Mouse (Mus musculus) kidney, adult 8-10 months (tissue): ENCODE measurements at regions not wholly inside any gene's neighbourhood (a gene's known extent, or its start where the extent isn't known, plus 50 kb on each side); places are given as distances from the start of the nearest gene placed in this dataset.
"Not testable (repeated sequence)": the region's sequence is repeated elsewhere in the genome, so short reads cannot be mapped to it uniquely, and the experiment has no call there.

ENCODE experiments used
- DNase-seq, 2 experiments: peaks; one replicate each; pipeline ENCODE4 v3.0.0; 2022

DNA sequence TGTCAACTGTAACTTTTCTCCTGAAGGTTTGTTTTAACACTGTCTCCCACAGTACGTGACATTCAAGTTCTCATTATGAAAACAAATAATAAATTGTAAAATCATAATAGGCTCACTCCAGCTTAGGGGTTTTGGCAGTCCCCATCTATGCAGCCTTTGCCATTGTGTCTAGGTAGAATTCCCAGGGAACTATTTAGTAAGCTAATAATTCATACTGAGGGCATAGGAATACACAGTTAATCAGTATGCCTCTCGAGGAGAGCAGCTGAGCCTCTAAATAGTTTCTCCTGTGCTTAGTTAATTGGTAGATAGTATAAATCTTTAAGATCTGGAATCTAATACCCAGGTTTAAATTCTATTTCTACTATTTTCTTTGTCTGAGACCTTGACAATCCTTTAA lies 191.7 kb downstream of the Tprg start:
- DNase-seq: no peak

DNA sequence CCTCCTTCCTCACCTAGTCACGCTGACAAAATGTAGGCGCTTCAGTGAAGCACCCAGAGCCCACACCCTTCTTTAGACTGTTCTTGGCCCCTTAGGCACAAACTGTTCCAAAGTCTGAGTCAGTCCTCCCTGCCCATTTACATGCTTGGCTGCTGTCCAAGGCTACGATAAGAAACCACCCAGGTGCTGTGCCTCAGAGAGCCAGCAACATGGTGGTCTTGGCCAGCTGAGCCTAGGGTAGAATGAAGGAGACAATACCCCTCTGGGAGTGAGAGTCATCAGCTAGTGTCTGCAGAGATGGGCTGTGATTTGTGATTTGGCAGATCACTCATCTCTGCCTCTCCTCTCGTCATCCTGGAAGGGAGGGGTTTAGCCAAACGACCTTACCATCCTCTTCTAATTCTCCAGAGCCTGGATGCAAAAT lies 197.2 kb downstream of the Tprg start:
- peak in 1 of 2 experiments; percentile 6 for DNase-seq

DNA sequence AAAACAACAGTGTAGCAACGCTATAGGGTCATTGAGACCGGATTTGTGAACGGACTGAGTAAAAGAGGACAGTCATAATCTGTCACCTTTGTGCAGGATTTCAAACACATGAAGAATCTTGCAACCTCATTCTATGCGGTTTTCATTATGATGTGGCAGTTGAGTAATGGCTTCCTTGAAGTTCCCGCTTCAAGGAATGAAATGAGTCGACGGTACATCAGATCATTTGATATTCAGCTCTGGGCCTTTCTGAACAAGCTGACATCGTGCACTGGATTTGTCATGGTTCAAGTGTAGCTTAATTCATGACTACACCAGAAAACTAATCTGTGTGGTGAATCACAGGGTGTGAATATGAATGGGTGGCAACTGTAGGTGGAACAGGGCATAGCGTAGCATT lies 198.4 kb downstream of the Tprg start:
- DNase-seq: no peak

DNA sequence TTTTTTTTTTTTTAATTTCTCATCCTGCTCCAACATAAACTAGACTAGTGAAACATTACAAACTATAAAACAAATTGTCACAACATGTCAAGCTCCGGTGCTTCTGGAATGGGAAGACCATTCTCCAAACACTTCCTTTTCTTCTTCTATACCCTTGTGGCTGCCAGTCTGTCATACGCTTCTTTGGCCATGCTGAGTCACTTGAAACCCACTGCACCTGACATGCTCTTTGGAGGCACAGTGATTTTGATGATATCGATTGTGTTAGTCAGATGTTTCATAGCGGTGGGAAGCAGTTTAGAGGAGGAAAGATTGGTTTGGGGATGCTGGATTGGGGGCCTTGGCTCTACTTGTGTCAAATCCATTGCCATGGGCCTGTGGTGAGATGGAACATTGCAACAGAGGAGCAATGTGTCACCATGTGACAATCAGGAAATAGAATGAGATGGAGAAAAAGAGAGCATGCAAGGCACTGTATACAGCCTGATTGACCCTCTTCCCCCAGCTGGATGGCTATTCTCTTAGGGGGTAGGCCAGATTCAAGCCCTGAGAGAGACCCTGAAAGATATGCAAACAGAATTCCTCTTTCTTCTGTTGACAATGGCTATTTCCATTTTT lies 197.0 kb upstream of the Trp63 start:
- no peak for DNase-seq

DNA sequence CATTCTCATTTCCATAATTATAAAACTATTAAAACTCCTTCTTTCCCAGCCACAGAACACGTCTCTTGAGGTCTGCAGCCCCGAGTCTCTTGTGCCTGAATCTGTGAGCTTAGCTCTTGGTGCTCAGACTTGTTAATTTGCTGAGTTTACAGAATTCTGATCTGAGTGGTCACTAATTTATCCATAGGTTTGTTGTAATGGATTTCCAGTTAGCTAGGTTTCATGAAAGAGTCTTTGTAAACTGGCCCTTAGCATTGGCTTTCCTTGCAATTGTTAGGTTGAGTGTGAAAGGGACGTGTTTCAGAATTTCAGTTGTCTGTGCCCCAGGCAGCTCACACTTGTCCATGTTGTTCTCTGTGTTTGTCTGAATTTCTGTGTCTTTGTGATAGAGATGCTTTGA lies 192.7 kb upstream of the Trp63 start:
- DNase-seq: no peak

DNA sequence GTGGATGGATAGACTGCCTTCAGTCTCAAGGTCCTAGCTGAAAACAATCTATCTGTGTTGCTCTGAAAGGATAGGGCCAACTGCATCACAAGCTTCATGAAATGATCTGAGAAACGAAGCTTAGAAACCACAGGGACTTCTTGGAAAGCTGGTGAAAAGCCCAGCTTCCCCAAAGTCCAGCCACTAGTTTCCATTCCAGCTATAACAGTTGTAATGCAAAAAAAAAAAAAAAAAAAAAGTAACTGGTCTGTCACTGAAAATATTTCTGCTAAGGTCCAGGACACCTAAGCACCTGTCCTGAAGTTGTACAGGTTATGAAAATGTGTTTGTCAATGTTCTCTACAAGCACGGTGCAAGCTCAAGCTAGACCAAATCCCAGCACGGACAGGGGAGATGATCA lies 189.4 kb upstream of the Trp63 start:
- no peak for DNase-seq

DNA sequence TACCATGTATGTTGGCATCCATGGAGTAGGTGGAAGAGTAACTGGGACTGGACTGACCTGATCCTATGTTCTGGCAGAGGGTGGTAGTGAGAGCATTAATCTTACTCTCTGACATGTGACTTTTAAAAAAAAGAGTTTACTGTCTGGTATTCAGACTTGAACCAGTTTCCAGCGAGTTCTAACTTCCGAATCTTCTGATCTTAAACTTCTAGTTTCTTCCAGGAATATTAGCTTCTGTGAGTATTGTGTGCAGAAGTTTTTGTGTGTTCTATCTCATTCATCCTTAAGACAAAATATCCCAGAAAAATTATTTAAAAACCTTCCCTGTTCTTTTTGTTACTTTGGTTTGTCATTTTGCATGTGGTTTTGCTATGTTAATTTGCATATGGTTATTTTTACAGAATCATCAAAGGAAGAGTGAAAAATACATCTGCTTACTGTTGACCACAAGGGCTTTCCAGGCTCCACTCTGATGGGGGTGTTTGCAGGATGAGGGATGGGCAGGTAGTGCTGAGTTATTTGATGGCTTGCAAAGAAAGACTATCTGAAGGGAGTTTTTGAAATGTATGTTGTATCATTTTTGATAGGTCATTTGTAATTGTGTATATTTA lies 187.9 kb upstream of the Trp63 start:
- DNase-seq: no peak

DNA sequence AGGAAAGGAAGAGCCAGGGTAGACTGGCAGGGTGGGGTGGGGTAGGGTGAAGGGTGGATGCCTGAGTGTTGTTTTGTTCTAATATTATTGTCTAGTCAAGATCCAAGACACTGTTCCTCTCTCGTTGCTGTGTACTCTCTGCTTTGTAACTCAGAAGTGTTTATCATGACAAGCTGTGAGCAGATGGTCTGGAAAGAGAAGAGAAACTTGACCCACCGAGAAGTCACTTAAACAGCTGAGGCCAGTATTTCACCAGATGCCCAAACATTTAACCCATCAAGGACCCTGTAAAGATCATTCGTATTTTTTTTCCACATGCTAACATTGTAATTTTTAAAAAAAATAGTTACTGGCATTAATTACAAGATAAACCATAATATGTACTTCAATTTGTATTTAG lies 178.7 kb upstream of the Trp63 start:
- DNase-seq: no peak

DNA sequence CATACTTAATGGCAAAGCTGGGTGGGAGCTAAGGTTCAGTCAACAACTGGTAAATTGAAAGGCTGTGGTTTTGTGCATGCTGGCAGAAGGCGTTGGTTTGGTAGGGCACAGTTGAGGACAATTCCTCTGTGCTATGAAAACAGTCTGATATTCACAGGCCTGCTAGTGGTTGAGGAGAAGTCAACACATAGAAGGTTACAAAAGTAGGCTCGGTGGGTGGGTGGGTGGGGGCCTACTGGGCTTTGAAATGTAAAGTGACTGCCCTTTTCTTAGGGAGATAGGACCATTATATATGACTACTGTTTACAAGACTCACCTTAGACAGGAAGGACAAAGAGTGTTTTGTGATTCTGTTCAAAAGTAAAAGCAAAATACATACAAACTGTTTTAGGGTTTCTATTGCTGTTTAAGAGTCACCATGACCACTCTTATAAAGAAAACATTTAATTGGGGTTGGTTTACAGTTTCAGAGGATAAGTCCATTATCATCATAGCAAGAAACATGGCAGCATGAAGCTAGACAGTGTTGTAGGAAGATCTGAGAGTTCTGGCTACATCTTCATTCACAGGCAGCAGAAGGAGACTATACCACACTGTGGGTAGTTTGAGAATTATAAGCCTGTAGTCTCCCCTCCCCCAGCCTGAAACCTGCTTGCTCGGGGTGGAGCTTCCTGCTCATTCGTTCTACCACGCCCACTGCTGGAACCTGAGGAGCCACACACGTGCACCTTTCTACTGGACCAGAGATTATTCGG lies 166.3 kb upstream of the Trp63 start:
- DNase-seq: no peak

DNA sequence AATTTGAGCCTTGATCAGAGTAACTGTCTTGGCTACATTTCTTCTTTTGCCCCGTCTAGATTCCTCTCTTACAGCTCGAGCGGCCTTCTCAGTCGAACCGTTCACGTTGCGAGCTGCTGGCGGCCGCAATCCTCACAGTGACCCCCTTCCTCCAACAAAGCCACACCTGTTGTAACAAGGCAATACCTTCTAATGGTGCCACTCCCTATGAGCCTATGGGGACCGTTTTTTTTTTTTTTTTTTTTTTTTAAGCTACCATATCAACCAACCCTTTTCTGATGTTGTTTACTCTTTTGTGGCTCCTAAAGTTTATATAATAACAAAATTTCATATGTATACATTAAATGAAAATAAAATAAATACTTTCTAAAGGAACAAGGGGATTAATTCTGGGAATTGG lies 160.4 kb upstream of the Trp63 start:
- DNase-seq: not testable (repeated sequence)

DNA sequence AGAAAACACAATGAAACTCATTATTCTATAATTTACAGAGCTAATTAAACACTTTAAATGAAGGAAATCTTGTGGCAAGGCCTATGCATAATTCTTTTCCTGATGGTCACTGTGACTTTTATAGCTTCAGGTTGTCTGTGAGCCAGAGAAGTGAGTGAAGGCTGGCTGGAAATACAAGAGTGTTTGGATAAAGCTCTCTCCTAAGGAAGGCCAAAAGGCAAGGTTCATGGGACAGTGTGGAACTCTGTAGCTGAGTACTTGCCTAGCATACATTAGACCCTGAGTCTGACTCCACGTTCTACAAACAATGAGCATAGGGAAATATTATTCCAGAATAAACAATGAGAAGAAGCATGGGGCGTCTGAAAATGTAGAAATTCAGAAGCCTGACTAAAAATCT lies 159.9 kb upstream of the Trp63 start:
- no peak for DNase-seq

DNA sequence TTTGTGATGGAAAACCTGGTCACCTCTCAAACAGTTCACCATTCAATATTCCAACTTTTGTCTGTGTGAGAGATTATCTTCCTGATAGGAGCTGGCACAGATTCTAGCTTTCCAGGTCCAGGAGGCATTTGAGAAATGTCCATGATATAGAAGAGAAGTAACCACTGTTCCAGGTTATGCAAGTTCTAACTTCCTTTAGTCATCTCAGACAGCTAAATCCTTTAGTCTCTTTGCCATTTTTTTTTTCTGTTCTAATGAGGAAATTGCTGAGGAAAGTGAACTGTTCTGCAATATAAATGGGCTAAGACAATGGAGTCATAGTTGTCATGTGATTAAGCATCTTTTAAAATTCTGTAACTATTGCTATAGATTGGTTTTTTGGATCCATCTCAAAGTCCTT lies 155.7 kb upstream of the Trp63 start:
- no peak for DNase-seq

DNA sequence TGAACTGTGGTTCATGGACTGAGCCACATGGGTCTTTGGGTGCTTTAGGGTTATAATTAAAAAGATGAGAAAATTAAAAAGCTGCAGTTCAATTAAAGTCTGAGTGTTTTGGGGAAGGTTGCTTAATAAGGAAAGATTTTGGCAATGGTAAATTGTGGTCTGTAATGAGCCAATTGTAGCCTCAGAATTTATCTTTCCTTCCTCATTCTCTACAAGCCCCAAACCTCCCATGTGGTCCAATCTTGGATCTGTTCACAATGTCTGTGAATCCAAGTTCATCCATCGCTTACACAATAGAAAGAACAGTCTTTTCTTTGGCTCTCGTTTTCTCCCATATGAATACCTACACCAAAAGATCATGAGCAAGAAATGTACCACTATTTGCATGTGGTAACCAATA lies 155.2 kb upstream of the Trp63 start:
- no peak for DNase-seq

DNA sequence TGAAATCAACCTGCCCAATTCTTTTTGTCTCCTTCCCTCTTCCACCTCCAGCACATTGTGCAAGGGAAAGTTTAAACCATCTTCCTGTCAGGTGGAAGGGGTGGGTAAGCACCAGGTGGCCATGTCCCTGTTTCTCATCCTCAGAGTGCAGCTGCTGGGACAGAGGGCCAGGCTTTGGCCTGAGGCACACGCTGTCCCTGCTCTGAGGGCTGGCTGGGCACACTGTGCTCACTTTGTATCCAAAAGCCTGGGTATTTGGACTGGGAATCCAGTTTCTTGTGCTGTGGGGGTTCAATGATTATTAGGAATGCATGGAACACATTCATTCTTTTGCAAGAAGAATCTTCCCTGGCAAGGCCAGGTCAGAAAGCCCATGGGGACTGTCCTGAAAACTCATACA lies 153.9 kb upstream of the Trp63 start:
- no peak for DNase-seq

DNA sequence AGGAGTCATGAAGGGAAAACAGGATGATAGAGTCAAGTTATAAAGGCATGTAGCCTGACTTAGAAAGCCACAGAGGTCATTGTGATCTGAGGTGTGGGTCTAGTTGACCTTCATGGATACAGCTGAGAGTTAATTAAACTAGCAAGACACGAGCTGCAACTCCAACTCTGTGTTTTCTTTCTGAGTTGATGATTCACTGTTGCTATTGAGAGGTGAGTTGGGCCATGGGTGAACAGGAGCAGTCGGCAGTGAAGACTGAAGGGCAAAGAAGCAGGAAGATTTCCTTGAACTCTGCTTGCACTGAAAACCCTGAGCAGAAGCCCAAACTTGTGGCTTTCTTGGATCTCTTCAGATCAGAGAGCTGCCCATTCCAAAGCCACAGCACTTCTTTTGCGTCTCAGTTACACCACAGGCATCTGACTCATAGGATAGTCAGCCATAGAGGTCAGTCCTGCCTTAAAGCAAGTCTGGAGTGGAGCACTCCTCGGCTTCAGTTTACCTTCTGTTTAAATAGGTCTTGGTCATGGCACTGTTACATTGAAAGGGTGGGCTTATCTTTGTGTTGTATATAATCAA lies 151.7 kb upstream of the Trp63 start:
- DNase-seq: peak; percentile 31 to 36

DNA sequence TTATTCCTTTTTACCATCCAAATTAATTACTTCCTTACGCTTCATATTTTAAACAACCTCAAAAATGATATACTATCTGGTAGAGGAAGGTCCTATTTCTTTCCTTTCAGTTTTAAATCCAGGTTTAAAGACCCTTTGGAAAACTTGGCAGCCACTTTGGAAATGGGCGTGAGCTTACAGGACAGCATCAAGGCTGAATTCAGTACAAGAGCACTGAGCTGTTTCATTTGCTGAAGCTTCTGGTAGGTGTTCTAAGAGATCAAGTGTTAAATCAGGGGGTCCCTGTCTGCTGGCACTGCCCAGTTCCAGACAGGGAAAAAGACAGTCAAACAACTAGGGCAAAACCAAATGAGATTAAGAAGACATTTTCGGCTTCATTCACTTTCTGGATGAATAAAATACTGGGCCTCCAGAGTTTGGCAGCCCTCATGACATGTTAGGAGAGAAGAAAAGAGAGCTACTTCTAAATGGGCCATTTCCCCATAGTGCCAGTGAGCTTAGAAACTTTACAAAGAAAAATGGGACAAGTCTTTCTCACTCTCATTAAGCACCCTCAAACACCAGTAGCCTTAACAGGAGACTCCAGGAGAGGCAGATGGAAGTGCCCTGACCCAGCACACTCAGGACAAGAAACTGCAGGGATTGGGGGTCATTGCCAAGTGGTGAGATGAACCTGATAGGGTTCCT lies 150.9 kb upstream of the Trp63 start:
- DNase-seq: no peak

DNA sequence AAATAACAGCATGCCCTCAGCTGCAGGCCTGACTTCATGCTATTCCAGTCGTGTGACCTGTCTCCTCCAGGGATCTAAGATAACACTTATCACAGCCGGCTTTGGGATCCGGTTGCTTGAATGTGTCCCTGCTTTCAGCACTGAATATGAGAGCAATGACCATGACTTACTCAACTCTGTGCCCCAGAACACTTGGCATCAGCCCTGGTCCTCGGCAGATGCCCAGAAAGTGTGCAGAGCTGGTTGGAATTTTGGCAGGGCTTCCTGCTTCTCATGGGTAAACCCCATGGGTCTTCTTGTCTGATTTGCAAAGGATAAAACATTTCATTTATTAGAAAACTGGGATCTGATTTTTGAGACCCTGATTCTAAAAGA lies 150.4 kb upstream of the Trp63 start:
- DNase-seq: peak; percentile 66 to 77

DNA sequence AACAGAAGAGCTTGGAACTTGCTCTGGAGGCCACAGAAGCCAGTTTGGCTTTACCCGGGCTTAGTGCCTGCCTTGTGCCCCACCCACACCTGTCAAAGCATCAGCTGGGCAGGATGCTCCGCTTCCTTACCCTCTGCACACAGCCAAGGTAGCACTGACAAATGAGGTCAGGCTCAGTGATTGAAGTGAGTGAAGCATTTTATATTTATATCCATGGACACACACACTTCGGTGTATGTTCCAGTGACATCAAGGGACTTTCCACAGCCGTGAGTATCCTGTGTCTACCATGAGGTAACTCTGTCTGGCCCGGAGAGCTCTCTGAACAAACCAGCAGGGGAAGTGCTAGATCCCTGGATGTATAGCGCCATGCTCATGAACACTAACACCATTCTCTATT lies 147.0 kb upstream of the Trp63 start:
- DNase-seq: no peak

DNA sequence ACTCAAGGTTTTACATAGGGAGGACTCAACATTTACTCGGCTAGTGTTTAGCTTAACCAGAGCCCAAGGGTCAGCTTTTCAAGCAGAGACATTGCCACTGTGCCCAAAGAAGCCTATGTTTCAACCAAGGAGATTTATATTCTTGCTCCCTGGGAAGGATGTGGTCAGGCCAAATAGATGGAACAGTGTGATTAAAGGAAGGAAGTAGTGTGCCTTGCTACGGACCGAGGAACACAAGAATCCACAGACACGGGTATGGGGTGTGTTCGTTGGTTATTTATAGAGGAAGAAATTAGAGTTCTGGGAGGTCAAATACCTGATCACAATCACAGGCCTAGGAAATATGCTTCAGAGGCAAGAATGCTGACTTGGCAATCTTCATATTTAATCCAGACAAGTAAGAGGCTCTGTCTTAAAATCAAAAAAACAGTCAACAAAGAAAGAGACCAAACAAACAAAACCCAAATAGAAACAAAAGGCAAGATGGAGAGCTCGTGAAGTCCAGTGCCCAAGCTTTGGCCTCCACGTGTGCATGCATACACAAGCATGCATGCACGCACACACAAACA lies 133.9 kb upstream of the Trp63 start:
- DNase-seq: peak in 1 of 2 experiments; percentile 13

DNA sequence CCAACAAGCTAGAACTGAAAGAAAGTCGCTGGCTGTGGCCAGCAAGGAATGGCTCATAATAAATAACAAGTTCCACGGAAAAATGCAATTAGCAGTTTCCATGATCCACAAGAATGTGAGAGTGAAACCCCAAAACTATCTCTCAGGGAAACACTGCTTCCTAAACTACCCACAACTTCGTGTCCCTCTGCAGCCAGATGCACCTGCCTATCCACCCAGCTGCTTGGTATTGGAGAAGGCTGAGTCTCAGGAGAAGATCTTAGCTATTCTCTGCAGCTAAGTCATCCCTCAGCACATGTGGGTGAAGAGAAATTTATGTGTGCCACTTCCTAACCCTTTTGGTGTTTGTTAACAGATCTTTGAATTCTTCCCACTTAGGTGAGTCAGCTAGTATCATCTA lies 126.4 kb upstream of the Trp63 start:
- no peak for DNase-seq

DNA sequence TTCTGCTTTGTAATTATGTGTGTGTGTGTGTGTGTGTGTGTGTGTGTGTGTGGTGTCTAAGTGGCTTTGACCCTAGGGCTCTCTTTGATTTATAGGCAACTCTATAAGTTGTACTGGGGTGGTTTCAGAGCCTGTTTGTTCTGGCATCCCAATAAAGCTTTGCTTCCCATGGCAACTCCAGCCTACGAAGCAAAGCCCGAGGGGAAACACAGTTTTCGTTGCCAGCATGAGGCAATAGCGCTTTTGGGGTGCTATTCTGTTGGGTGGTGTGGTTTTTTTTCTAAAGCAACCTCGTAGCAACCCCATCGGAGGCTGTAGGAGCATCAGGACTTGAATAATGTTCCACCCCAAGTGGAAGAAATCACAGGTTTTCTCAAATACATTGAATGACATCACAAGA lies 103.3 kb upstream of the Trp63 start:
- DNase-seq: no peak

DNA sequence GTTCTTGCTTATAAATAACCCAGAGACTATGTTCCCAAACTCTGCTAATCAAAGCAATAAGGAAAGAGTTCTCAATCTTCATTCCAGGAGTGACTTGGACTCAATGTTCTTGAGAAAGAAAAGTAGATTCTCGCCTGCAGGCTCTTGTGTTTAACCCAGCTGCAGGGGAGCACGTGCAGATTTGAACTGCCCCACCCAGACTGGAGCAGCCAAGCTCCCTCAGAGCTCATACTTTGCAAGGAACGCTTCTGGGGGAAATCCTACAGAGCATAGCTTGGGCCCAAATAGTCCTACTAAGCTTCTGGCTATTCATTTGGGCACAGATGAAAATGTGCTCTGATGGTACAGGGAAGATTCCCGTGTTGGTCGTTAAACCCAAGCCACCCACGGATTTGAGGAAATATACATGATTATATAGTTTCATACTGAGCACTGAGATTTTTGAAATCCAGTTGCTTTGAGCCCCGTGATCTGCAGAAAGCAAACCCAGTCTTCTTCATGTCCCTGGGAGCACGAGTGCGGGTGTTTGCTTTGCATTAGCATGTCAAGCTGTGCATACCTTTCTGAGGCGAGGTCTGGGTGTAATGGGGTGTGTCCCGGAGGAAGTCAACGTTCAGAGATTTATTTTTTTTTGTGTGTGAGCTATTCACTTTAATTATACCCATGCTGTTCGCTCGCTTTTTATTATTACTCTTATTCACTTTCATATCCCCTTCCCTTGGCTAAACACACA lies 99.1 kb upstream of the Trp63 start:
- no peak for DNase-seq

DNA sequence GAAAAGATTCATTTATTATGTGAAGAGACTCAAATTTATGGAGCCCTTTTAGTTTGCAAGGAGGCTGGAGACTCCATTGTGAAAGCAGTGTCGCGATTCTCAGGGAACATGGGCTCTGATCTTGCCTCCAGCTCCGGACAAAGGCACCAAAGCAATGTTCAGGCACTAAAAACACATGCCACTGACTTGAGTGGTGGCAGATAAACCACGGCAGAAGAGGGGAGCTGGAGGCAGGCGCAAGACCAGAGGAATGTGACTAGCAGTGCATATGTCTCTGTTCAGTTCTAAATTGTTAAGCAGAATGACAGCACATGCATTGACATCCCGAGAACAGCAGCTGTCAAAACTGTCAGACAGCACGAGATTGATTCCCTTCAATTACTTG lies 98.5 kb upstream of the Trp63 start:
- no peak for DNase-seq
